Mouse (Mus musculus) right cerebral cortex, postnatal 10 days (tissue): ENCODE data around the gene Gm20388.
A peak's percentile ranks its signal among the peaks of the same experiment; 100 is the strongest.

ENCODE experiments used
- DNase-seq, 2 experiments: peaks; one replicate each; pipeline ENCODE4 v3.0.0; 2021; ENCODE audit warnings: low spot score in 2 of 2

The Gm20388 gene

GRCm38 (mm10) chr8:122252366-122252765, 2341.7 kb downstream of the Gm20388 start:
- DNase-seq, result no peak

- peak in 1 of 2 experiments; percentile 71 for DNase-seq
Measured at GRCm38 (mm10) chr8:122259351-122259750, 2348.7 kb downstream of the Gm20388 start.

GRCm38 (mm10) chr8:122260755-122261154, 2350.1 kb downstream of the Gm20388 start:
- DNase-seq, result no peak

GRCm38 (mm10) chr8:122262835-122263234, 2352.2 kb downstream of the Gm20388 start:
- no peak for DNase-seq

GRCm38 (mm10) chr8:122264243-122264642, 2353.6 kb downstream of the Gm20388 start:
- DNase-seq, result peak; percentile 68 to 76

DNA sequence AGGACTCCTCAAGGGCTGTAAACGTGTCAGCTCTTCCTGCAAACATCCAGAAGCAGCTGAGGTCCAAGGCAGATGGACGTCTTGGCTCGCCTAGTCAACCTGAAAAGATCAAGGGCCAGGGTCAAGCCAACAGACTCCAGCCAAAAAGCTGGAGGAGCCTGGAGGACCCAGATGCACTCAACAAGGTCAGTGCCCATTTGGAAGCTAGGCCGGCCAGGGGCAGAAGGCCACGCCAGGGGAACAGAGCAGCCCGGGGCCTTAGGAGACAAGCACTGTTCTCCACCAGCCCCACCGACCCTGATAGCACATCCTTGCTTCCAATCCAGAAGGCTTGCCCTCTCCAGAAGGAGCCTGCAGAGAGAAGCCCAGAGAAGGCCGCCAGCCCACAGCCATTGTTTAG, 2354.9 kb downstream of the Gm20388 start:
- DNase-seq, result no peak

GRCm38 (mm10) chr8:122266867-122267266, 2356.2 kb downstream of the Gm20388 start:
- peak in 1 of 2 experiments; percentile 52 for DNase-seq

GRCm38 (mm10) chr8:122268861-122269260, 2358.2 kb downstream of the Gm20388 start:
- no peak for DNase-seq

DNA sequence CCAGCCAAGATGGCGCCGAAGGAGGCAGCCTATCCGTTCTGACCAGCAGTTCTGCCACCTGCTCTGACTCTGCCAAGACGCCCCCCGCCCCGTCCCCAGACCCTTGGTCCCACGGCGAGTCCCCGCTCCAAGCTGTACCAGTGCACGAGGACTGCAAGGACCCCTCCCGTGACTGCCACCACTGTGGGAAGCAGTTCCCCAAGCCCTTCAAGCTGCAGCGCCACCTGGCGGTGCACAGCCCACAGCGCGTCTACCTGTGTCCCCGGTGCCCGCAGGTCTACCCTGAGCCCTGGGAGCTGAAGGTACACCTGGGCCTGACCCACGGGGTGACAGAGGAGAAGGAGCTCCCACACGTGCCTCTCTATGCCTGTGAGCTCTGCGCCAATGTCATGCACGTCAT, 2358.8 kb downstream of the Gm20388 start:
- peak; percentile 77 to 86 for DNase-seq

GRCm38 (mm10) chr8:122270555-122270954, 2359.9 kb downstream of the Gm20388 start:
- DNase-seq, result no peak

GRCm38 (mm10) chr8:122273152-122273551, 2362.5 kb downstream of the Gm20388 start:
- peak; percentile 64 to 80 for DNase-seq

- no peak for DNase-seq
Measured at GRCm38 (mm10) chr8:122273826-122274225, 2363.2 kb downstream of the Gm20388 start.

GRCm38 (mm10) chr8:122274651-122275391, 2364.2 kb downstream of the Gm20388 start:
- DNase-seq, result no peak

DNA sequence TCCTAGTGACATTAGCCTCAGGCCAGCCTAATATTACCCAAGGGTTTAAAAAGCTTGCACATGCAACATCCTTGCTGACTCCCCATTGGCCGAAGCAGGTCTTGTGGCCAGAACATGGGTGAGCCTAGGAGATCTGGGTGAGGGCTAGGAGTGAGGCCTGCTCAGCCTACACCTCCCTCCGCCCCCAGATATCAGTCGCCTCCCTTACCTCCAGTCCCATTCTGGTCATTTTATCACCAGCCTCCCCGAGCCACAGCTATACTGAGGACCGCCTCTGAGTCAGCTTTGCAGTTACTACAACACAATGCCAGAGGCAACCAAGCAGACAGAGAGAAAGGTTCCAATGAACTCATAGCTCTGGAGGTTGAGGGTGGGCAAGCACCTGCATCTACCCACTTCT, 2365.7 kb downstream of the Gm20388 start:
- no peak for DNase-seq

- DNase-seq, result no peak
Measured at GRCm38 (mm10) chr8:122277204-122277995, 2366.8 kb downstream of the Gm20388 start.

DNA sequence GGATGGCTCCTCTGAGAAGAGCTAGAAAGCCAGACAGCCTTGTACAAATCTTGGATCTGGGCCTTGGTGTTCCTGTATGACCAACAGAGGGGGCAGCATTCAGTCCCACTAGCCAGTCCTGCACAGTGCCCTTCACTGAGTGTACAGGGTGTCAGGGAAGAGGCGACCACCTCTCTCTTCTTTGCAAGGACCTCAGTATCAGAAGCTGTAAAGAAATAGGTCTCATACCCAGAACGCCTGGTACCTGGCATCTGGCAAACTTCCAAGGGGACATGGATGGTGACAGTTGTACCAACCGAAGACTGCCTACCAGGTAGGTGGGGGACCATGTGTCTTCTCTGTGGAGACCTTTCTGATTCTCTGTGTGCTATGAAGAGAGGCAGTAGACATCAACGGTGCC, 2369.5 kb downstream of the Gm20388 start:
- peak in 1 of 2 experiments; percentile 56 for DNase-seq

DNA sequence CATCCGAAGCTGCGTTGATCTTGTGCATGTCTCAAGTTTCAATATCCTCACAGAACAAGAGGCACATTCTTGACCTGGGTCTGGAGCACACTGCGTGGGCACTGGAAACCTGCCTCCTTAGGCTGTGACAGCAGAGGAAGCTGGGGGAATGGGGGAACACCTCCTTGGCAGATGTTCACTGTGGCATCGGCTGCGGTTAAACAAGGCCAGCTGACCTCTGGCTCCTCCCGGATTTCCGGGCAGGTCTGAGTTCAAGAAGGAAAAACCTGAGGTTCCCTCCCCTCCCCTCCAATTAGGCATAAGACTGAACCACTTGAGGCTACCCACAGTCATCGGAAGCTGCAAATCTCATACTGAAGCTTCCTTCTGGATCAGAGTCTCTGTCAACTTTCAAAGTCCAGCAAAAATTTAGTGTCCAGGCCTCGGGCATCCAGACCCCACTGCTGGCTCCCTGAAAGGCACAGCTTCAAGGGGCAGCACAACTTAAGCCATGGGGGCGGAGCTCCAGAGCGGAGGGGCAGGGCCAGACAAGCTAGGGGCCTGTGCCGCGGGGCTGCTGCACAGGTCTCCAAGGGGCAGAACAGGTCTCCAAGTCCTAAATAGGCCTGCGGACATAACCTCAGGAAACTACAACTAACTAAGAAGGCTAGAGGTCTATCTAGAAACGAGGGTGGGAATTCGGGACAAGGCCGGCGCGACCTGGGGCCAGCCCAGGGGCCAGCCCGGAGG, 2370.1 kb downstream of the Gm20388 start:
- DNase-seq, result no peak

- DNase-seq, result peak; percentile 99
Measured at GRCm38 (mm10) chr8:122281317-122282034, 2370.8 kb downstream of the Gm20388 start.

GRCm38 (mm10) chr8:122282035-122282358, 2371.4 kb downstream of the Gm20388 start, which contains the start of gene Zfpm1:
TSS of gene Zfpm1 (plus strand) at chr8:122282141.
- DNase-seq, result no peak

DNA sequence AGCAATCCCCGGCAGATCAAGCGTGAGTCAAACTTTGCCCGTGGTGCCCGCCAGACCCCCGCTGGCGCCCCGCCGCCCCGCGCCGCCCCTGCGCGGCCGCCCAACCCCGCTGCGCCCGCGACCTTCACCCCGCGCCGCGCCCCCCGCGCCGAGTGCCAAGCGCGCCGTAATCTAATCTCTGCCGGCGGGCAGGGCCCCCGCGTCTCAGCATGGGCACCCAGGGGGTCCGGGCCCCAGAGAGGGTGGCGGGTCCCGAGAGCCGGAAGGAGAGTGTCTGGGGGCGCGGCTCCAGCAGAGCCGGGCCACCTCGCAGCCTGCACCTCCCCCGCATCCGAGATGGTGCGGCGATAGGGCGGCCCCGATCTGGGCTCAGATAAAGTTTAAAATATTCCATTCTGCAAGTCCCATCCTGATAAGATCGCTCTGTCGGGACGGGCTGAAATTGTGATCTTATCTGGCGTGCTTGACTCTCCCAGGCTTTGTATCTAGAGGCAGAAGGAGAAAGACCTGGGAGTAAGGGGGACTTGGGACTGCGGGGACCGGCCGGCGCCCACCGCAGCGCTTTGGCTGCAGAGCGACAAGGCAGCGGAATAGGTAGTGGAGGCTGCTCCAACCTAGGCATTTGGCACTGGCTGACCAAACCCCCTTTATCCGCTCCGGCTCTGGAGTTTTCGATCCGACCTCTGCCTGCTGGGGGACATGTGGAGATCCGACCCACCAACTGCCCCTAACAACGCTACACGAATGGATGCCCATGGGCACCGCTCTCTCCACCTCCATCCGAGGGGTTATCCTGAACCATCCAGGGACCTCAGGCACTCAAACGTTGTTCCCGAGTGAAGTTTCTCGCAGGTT, 2372.1 kb downstream of the Gm20388 start:
- DNase-seq, result peak in 1 of 2 experiments; percentile 47
